20 mouse cellular contexts compared by ENCODE assay signal in genomic region chr2:73538590-73538989, GRCm38 (mm10). TPM values are rescaled to one million over a fixed set of nuclear protein-coding genes. Genes with fewer than 3 reads are reported as not detected.
DNase-seq lines count a peak whose midpoint lies in the region; ATAC-seq lines count a peak whose summit lies in the region.
"Had no signal": no experiment of that assay in that cellular context is flagged by ENCODE, and none has a peak within 500 bp of the region (broad histone marks: within the 10 kb centered on the region; RNA-seq: fewer than 3 reads in every experiment).

No protein-coding gene starts in this region.

- peak; percentile 63 for ATAC-seq in embryonic facial prominence, embryonic 14.5 days (ENCODE audit: low read depth)
- ATAC-seq in stomach, embryonic 14.5 days (ENCODE audit: insufficient number of reproducible peaks, insufficient read depth, low FRiP score, low read depth) = 0 out of 2 replicates have a peak, but pooled peaks have one; percentile 46
- ATAC-seq: forebrain, embryonic 15.5 days had no signal

- no peak overlapping the region for H3K4me3 ChIP-seq in embryonic facial prominence, embryonic 14.5 days (ENCODE audit: low read depth, low read length)
- no peak overlapping the region for H3K4me3 ChIP-seq in embryonic facial prominence, embryonic 10.5 days
- no peak overlapping the region for H3K4me3 ChIP-seq in stomach, embryonic 14.5 days (ENCODE audit: low read depth, low read length)
- H3K4me3 ChIP-seq: embryonic facial prominence, embryonic 13.5 days; erythroblast, embryonic 14.5 days; forebrain, embryonic 15.5 days; heart, adult 2 months; heart, embryonic 13.5 days; hindbrain, embryonic 15.5 days had no signal

- no peaks in the 10 kb centered on the region for H3K9me3 ChIP-seq in embryonic facial prominence, embryonic 14.5 days (ENCODE audit: control insufficient read depth, low read length)
- H3K9me3 ChIP-seq in embryonic facial prominence, embryonic 10.5 days = no peaks in the 10 kb centered on the region
- no peaks in the 10 kb centered on the region for H3K9me3 ChIP-seq in stomach, embryonic 14.5 days (ENCODE audit: control insufficient read depth, low read depth, low read length)
- H3K9me3 ChIP-seq: embryonic facial prominence, embryonic 13.5 days; forebrain, embryonic 15.5 days; heart, embryonic 13.5 days; hindbrain, embryonic 15.5 days had no signal

- H3K4me2 ChIP-seq in embryonic facial prominence, embryonic 14.5 days (ENCODE audit: low read depth, low read length) = no peak overlapping the region
- no peak overlapping the region for H3K4me2 ChIP-seq in stomach, embryonic 14.5 days (replicated peaks; ENCODE audit: low read depth, low read length)
- H3K4me2 ChIP-seq: embryonic facial prominence, embryonic 13.5 days; forebrain, embryonic 15.5 days; heart, embryonic 13.5 days; hindbrain, embryonic 15.5 days had no signal

- peaks cover 6% of the 10 kb centered on the region; the same call in 1 of the 2 replicates for H3K4me1 ChIP-seq in embryonic facial prominence, embryonic 14.5 days (ENCODE audit: control insufficient read depth, insufficient read depth, low read length)
- H3K4me1 ChIP-seq in embryonic facial prominence, embryonic 10.5 days = peaks cover 36% of the 10 kb centered on the region
- peaks cover 6% of the 10 kb centered on the region; the same call in 1 of the 2 replicates for H3K4me1 ChIP-seq in stomach, embryonic 14.5 days (ENCODE audit: control insufficient read depth, insufficient read depth, low read length)
- H3K4me1 ChIP-seq: forebrain, embryonic 15.5 days had no signal

- H3K27me3 ChIP-seq in embryonic facial prominence, embryonic 14.5 days (replicated peaks; ENCODE audit: control insufficient read depth, insufficient read depth, low read length) = no peaks in the 10 kb centered on the region
- H3K27me3 ChIP-seq in embryonic facial prominence, embryonic 10.5 days (replicated peaks; ENCODE audit: low read depth, poor library complexity, severe bottlenecking) = peaks cover 14% of the 10 kb centered on the region
- H3K27me3 ChIP-seq in stomach, embryonic 14.5 days (ENCODE audit: control insufficient read depth, insufficient read depth, low read length) = no peaks in the 10 kb centered on the region
- H3K27me3 ChIP-seq: embryonic facial prominence, embryonic 13.5 days; forebrain, embryonic 15.5 days; hindbrain, embryonic 15.5 days had no signal

- H3K9ac ChIP-seq in embryonic facial prominence, embryonic 14.5 days (ENCODE audit: low read depth, low read length) = no peak overlapping the region
- H3K9ac ChIP-seq in stomach, embryonic 14.5 days (replicated peaks; ENCODE audit: low read depth, low read length) = no peak overlapping the region
- H3K9ac ChIP-seq: embryonic facial prominence, embryonic 13.5 days; forebrain, embryonic 15.5 days; heart, embryonic 13.5 days; hindbrain, embryonic 15.5 days had no signal

- WGBS in embryonic facial prominence, embryonic 14.5 days = 65% methylated on average over 13 of the region's 13 CpGs
- 84% methylated on average over 13 of the region's 13 CpGs for WGBS in embryonic facial prominence, embryonic 10.5 days
- 66% methylated on average over 13 of the region's 13 CpGs for WGBS in stomach, embryonic 14.5 days

- no peak overlapping the region for H3K27ac ChIP-seq in embryonic facial prominence, embryonic 14.5 days (replicated peaks; ENCODE audit: low read depth, low read length)
- no peak overlapping the region for H3K27ac ChIP-seq in embryonic facial prominence, embryonic 10.5 days (replicated peaks)
- no peak overlapping the region for H3K27ac ChIP-seq in stomach, embryonic 14.5 days (ENCODE audit: low read length)
- H3K27ac ChIP-seq: embryonic facial prominence, embryonic 13.5 days; forebrain, embryonic 15.5 days; heart, adult 2 months; heart, embryonic 13.5 days; hindbrain, embryonic 15.5 days had no signal

- H3K36me3 ChIP-seq in embryonic facial prominence, embryonic 14.5 days (ENCODE audit: control insufficient read depth, insufficient read depth, low read length) = no peaks in the 10 kb centered on the region
- no peaks in the 10 kb centered on the region for H3K36me3 ChIP-seq in embryonic facial prominence, embryonic 10.5 days (replicated peaks)
- H3K36me3 ChIP-seq in stomach, embryonic 14.5 days (ENCODE audit: control insufficient read depth, insufficient read depth, low read length) = no peaks in the 10 kb centered on the region
- H3K36me3 ChIP-seq: embryonic facial prominence, embryonic 13.5 days; forebrain, embryonic 15.5 days; heart, embryonic 13.5 days; hindbrain, embryonic 15.5 days had no signal

- peak; percentile 56 for DNase-seq in embryonic facial prominence, embryonic 14.5 days (ENCODE audit: low spot score)
- DNase-seq in embryonic facial prominence, embryonic 10.5 days (ENCODE audit: low spot score) = no peak
- peak; percentile 48 for DNase-seq in lung, postnatal 25 days (ENCODE audit: low spot score)
- DNase-seq in lung, postnatal 10 days = no peak
- DNase-seq in frontal cortex, postnatal 14 days (ENCODE audit: low spot score in 2 of 2) = no peak
- no peak for DNase-seq in kidney, adult 18-20 months
- DNase-seq: adrenal gland, postnatal 10 days; B cell, adult 2 months; cerebellum, adult 11 months; cerebellum, adult 9-10 months; cerebellum, postnatal 25 days; gastrocnemius, postnatal 10 days; heart, adult 2 months; heart, postnatal 36 days had no signal

RNA-seq across cellular contexts. Expression of gene Wipf1, which starts 9.1 kb away (rescaled TPM):
- 21.5 and 23.5 TPM in 2 replicates for polyA plus RNA-seq in embryonic facial prominence, embryonic 14.5 days (2014; fragmentation: Nextera tagmentation; extraction: Ambion mirVana)
- polyA plus RNA-seq in embryonic facial prominence, embryonic 10.5 days (2016; fragmentation: Nextera tagmentation; extraction: Ambion mirVana) = 12.0 and 12.7 TPM in 2 replicates
- 11.5 and 12.0 TPM in 2 replicates for polyA plus RNA-seq in stomach, embryonic 14.5 days (2014; fragmentation: Nextera tagmentation; extraction: Ambion mirVana)

RNA-seq across cellular contexts. Expression of gene Chrna1, which starts 41.5 kb away (rescaled TPM):
- 25.9 and 26.2 TPM in 2 replicates for polyA plus RNA-seq in embryonic facial prominence, embryonic 14.5 days (2014; fragmentation: Nextera tagmentation; extraction: Ambion mirVana)
- polyA plus RNA-seq in embryonic facial prominence, embryonic 10.5 days (2016; fragmentation: Nextera tagmentation; extraction: Ambion mirVana) = 0.64 and 0.80 TPM in 2 replicates
- 0.07 and 0.11 TPM in 2 replicates for polyA plus RNA-seq in stomach, embryonic 14.5 days (2014; fragmentation: Nextera tagmentation; extraction: Ambion mirVana)
- polyA plus RNA-seq: erythroblast, embryonic 14.5 days had no signal

Comparison
In these comparisons a context has a peak if more than half of its experiments do, and no peak if none do; other contexts are left out.
1. DNase-seq: peak in embryonic facial prominence, embryonic 14.5 days (single experiment) and lung, postnatal 25 days (single experiment); none in embryonic facial prominence, embryonic 10.5 days (single experiment), lung, postnatal 10 days (single experiment), frontal cortex, postnatal 14 days (0 of 2) and kidney, adult 18-20 months (single experiment).
2. RNA of gene Chrna1, which starts 41.5 kb away (polyA plus RNA-seq): 25.9 to 26.2 TPM in embryonic facial prominence, embryonic 14.5 days; 0.64 to 0.80 TPM in embryonic facial prominence, embryonic 10.5 days and 0.07 to 0.11 TPM in stomach, embryonic 14.5 days; every median in the first group is over 10 times any median in the second.